Mouse (Mus musculus): ENCODE data around the gene Smyd3. TPM values are rescaled to one million over a fixed set of nuclear protein-coding genes. Genes with fewer than 3 reads are reported as not detected.

Gene Smyd3
- polyA plus RNA-seq, 1 experiment from 2014 or later: 36.2 TPM

DNA sequence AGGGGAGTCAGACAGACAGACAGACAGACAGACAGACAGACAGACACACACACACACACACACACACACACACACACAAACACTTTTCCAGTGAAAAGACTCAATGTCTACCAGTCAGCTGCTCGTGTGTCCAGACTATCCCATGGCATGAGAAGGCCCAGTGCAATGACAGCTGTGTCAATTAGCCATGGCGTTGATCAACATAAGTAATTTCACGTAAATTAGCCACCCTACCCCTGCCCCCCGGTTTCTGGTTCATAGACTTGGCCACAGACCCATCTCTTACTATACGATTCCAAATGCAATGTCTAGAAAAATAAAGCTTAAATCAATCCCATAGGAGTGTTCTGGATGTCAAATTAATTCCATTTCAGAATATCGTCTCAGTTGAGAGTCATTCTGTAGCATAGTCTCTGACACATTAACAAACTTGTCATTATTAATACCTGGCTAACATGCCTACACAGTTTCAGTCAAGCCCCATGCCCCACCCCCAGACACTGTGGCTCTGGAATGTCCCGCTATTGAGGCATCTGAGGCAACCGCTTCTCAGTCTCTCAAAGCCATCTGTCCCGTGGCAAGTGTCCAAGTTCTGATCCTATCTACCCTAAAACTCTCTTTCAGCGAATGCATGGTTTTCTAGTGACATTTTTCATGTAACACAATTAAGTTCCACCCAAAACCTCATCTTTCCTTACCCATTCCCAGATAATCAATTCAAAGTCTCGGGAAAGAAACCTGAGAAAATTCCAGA, 395.2 kb downstream of the Smyd3 start:
- DNase-seq (ENCODE audit: low spot score): no peak

DNA sequence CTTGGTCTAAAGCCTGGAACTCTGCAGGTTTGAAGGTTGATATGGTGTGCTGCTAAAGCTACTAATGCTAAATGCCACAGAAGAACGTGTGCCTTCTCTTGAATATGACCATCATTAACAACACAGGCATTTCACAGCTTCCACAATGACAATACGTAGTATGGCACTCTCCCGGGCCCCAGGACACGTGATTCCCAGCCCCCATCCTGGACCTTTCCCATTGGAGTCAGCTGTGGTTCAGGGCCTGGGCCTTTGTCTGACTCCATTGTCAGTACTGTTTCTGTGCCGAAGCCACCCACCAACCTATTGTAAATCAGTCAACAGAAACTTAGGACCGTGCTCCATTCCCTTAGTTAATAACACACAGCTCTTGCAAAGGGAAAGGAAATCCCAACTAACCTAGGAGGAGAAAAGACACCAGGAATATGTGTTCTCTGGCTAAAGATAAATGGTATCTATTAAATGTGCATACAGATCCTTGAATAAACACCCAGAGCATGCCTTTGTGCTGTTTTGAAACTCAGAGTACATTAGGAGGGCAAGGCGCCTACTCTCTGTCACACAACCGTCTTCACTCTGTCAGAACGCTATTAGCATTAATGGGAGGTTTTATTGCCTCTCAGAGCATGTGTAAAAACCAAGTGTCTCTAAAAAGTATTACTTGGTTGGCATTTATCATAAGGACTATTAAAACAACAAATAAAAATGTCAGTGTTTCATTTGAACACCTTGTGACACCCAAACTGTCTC, 397.4 kb downstream of the Smyd3 start:
- no peak for DNase-seq (ENCODE audit: low spot score)

DNA sequence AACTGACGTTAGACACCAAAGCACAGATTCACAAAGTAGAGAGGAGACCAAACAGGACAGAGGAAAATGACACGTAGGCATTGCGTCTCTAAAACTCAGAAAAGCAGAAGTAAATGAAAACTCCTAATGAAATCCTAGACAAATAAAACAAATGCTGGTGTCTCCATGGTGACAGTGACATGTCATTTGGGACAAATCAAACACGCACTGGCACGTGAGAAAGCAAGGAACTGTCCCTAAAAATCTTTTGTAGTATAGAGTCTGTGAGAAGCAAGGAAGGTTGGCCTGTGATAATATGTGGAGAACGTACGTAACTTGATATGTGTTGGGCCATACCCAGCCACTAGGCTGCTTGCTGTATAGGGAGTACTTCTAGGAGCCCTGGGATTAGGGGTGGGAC, 399.2 kb downstream of the Smyd3 start:
- DNase-seq (ENCODE audit: low spot score): no peak

DNA sequence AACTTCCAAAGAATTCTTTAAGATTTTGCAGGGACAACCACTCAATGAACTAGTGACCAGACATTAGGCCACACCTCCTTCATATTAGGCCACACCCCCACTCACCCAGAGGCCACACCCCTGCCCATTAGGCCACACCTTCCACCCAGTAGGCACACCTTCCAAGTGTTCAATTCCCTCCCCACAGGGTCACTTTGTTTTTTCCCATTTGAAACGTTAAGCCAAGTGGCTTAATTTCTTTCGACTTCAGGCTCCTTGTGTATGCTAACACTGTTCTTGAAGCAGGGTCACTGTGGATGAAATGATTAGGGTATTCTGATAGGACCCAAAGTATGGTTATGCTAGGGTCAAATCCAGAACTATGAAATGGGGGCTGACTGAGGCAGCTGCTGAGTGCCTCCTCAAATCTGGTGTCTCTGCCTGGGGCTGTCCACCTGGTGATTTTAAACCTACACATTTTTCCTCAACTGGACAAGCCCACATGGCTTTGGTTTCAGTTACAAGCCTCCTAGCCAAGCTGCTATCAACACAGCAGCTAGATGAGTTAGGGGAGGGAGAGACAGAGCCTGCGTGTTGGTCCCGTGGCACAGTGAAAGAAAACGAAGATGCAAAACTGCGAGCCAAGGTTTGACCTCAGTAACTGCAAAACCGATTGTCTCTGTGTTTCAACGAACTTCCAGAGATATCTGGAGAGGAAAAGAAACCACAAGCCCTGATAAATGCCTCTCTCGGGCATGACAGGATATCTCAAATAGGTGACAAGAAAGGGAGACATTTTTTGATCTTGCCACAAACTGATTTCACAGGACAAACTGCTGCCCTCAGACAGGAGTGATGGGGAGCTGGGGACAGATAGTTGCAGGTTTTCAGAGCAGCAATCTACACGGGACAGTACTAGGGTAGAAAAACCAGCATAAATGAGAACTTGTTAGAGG, 400.8 kb downstream of the Smyd3 start:
- no peak for DNase-seq (ENCODE audit: low spot score)

DNA sequence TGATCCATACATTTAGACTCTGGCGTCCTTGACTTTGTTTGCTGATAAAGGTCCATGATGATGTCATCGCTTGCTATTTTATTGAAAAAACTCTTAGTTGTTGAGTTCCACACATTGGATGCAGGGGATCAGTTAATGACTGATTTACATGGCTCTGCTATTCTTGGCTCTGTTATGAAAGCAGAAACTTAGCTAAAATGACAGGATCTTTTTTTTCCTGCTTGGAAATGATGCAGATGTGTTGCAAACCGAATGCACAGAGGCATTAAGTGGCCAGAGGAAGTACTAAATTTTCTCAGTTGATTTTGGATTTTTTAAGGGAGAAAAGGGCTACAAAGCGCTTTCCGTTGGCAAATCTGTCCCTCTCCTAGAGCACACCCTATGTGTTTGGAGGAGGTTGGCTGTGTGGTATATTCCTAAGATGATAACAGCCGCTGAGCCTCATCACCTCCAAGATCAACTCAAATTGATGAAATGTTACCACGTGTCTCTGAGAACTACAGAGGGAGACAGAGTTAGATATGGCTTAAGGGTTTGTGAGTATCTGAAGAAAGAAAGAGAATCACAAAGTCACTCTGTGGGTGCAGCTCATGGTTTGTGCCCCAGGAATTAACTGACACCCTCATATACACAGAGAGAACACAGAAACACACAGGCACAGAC, 402.9 kb downstream of the Smyd3 start:
- DNase-seq (ENCODE audit: low spot score): no peak

DNA sequence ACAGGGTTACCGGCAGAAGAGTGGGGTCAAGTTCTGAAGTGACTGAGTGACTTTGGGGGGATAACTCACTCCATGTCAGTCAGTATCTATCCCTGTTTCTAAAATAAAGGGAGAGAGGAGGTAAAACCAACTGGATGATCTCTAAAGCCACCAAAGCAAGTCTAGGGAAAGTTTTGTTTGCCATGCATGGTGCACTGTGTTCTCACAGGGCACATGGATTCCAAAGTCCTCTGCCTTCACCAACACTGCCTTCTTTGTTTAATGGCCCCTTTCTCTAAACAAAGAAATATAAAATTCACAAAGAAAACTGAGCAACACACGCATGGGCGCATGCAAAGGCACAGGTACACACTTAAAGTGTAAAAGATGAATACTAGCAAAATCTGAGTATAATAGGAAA, 403.5 kb downstream of the Smyd3 start:
- DNase-seq (ENCODE audit: low spot score): no peak

DNA sequence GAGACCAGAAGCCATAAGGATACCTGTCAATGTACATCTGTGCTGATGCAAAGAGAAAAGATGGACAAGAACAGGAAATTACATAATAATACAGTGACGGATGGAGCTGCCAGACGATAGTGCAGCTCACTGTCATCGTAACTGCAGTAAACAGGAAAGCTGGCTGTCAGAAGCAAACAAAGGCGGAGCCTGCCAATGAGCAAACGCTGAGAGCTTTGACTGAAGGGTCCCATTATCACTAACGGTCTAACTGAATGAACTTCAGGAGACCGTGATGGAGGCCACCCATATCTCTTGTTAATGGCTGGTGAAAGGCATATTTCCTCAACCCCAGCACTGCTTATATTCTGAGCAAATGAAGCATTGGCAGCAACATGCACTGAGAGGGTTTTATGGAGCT, 409.1 kb downstream of the Smyd3 start:
- no peak for DNase-seq (ENCODE audit: low spot score)

DNA sequence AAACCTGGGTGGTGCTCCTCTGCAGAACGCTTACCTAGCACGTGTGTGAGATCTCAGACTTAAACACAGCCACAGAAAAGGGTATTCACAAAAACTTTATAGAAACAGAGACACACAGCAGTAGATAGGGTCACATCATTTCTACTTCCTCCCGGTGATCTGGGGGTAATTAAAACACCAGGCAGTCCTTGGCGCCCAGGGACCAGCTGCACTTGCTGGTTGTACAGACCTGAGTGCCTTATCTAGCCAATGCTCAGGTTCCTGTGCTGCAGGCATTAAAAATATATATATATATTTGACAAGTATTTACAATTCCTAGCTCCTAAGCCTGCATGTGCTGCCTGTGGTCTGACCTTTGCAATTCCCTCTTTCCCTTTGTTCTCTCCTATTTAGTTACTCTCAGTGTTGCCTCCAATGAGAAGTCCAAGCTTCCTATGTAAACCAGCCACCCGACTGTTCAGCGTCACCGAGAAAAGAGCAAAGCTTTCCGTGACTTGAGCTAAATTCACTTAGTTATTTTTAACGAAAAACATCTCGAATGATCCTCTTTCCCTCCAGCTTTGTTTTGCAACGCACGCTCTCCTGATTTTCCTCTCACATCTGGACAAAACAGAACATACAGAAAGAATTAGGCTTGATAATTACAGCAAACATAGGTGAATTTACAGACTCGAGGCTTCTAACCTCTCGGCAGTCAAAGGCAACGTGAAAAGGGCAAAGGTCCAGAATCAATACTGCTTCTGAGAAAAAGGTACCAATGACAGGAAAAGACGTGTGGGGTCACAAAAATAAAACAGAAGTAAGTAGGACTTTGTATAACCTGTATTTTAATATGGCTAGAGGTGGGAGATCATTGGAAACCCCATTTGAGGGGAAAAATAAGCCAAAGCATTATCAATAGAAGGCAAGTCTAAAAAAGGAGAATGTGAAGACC, 409.8 kb downstream of the Smyd3 start:
- no peak for DNase-seq (ENCODE audit: low spot score)

DNA sequence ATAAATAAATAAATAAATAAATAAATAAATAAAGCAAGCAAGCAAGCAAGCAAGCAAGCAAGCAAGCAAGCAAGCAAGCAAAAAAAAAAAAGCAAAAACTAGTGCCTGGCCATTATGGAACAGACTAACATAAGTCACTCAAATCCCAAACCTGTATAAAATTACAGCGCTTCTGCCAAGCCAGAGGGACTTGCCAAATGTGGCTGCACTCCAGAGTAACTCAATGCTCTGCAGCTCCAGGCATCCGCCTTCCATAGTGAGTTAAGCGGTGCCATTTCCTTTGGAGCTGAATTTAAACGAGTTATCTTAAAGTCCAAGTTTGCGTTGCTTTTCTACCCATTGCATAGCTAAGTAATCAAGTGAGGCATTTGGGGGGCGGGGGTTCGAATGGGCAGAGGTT, 410.6 kb downstream of the Smyd3 start:
- DNase-seq (ENCODE audit: low spot score): no peak

DNA sequence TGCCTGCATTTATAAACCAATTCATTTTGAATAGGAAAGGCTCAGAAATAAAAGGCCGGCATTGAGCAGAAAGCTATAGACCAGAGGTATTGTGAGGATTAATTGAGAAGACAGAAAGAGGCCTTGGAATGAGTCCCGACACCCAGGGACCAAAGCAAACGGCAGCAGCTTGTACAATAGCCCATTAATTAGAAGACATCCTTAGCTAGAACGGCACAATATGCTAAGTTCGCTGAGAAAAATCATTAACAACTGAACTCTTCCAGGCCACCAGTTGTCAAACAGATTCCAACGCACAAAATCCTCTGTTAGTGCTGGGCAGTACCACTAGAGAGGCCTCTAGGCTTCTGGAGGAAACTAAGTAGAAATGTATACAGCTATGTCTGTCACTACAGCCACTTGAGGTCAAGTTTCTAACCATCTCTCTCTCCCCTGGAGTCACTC, 411.1 kb downstream of the Smyd3 start:
- DNase-seq (ENCODE audit: low spot score): no peak

DNA sequence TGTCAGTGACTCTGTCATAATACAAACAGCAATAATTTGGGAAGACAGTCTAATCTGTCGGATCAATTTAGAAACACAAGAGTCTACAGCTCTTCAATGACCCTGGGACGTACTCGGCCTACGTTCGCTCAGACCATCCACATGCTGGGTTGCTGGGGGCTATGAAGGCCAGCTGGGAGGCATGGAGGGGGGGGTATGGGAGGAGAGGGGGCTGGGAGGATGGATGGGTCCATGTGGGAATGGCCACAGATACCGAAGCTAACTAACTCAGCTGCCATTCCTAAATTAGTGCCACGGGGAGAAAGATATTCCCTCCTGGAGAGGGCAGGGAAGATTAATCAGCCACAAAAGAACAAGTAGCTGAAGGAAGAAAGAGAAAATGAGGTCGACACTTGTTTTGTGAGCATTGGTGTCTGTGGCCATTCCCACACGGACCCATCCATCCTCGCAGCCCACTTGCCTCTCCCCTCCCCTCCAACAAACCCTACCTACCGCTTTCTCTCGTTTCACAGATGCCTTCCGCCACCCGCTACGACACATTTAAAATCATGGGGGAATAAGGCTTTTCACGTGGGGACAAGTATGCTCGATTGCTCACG, 411.6 kb downstream of the Smyd3 start:
- no peak for DNase-seq (ENCODE audit: low spot score)

DNA sequence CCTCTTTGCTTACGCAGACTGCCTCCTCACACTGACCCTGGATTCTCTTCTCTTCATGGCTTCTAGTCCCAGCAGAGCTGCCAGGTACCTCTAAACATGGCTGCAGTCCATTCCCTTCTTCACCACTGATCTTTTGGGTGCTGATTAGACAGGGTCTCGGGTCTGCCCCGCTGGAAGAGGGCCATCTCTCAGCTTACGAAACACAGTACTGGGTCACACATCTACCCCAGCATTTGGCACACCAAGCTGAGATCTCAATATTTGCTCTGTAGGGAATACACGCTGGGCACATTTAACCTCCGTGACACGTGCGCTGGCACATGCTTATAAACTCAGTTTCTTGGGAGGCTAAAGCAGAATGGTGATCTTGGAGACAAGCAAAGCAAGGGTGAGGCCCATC, 413.4 kb downstream of the Smyd3 start:
- no peak for DNase-seq (ENCODE audit: low spot score)

DNA sequence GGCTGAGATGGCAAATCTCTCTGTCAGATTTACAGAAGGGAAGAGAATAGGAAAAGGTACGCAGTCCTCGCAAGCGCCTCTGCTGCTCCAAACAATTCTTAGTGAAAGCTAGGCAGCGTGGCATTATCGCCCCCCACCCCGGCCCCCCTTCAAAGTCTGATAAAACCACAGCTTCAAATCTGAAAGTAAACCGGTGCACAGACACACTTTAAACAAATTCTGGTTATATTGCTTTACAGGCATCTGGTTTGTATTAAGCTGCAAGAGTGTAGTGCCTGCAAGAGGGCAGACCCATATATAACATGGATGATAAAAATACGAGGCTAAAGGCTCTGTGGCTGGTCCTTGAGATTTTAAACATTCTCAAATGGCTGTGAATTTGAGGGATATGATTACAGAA, 420.8 kb downstream of the Smyd3 start:
- DNase-seq (ENCODE audit: low spot score): no peak

DNA sequence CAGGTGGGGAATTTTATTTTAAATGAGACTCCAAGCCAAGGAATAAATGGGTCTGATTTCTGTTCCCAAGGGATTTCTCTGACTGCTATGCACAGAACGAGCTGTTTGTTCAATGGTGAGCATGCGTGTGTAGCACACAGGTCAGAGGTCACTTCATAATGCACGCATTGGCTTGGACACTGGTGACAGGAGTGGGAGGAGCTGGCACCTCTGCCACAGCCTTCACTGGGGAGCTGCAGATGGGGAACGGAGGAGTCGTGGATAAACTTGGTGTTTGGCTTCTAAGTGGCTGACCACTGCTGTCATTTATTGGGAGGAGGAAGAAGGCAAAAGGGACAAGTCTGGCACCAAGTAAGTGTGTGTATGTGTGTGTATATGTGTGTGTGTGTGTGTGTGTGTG, 421.5 kb downstream of the Smyd3 start:
- no peak for DNase-seq (ENCODE audit: low spot score)

DNA sequence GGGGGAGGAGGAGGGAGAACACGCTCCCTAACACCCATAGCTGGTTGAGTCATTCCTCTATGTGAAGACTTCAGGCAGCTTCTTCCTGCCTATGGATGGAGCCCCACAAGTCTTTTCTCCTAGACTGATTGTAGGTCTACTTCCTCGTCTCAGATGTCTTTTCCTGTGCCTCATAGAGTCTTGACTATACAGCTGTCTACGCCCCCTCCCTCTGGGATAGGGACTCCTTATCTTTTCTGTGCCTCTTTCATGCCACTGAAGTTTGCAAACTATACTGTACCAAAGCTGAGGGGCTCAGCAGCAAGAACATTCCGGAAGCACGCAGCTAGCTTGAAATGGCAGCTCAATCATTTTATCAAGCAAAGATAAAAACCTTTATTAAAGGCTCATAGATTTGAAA, 428.7 kb downstream of the Smyd3 start:
- DNase-seq (ENCODE audit: low spot score): no peak

DNA sequence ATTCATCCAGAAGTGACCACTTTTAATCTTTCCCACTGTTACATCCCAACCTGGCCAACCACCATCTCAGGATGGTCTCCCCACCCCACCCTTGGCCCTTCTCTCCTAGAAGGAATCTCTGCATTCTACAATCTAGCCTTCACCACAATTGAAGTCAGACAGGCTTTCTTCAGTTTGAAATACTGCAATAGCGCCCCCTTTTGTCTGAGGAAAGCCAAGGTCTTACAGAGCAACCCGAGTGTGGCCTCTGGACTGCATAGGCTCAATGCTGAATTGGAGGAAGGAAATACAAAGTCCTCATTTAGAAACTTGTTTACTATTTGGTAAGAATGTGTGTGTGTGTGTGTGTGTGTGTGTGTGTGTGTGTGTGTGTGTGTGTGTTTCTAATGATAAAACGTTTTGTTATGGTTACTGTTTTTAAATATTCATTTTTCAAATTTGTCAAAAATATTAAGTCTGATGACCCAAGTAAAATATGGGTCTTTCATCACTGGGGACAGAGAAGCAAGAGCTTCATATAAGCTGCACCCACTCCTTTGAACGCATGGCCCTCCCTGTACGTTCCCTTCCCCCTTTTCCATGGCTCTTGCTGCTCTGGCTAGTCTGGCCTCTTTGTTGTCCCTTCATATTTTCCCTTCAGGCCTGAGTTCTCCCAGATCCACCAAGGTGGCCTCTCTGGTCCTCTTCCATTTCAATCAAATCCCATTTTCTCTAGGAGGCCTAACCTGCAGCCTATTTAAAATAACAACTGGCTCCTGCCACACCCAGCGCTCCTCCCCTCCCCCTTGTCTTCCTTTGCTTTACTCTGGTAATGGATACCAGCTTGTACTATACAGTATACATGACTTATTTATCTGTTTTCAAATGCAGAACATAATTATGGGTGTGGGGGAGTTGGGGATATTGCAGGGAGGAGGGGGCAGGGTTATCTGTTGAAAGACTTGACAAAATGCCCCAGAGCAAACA, 430.5 kb downstream of the Smyd3 start:
- DNase-seq (ENCODE audit: low spot score): no peak

DNA sequence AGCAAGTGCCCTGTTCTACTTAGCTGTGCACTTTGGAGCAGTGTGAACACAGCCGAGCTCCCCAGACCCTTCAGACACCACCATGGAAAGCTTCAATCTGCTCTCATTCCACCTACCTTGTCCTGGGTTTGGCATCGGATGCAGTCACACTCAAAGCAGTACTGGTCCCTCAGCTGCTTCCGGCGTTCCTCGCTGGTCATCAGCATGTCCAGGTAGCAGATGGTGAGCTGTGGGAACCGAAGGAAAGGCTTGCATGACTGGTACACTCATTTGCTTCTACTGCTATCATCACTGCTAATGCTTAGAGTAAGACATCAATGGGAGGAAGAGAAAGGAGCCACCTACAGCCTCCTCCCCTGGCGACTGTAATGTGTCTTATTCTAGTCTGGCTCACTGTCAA, 431.6 kb downstream of the Smyd3 start:
- DNase-seq (ENCODE audit: low spot score): no peak

DNA sequence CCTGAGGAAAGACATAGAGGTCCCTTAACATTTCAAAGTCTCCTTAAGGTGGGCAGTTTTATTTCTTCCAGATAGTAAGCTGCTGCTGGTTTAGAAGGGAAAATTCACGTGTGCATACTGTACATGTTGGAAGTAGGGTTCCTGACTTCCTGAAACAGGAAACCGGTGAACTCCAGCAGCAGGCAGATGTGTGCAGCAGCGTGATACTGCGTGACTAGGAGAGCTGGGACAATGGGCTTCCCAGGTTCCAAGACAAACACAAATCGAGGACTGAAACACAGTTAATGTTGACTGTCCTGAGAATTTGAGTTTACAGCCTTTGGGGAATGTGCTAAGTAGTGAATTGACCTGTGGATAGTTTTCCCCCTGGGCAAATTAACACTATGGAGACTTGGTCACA, 434.7 kb downstream of the Smyd3 start:
- DNase-seq (ENCODE audit: low spot score): no peak

DNA sequence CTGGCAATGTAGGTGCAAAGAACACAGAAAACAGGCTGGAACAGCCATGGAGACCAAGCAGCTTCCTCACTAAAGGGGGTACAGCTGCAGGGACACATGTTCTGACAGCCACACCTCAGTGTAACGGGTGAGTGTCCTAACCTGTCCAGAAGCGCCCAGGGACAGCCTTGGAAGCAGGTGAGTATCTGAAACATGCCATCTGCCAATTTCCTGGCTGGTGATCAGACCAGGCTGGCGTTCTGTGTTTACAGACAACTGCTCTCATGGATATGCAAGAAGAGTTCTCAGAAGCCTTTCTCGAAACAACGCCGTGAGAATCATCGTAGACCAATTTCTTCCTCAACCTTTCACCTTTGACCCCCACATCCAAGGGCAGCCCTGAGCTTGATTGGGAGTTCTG, 444.0 kb downstream of the Smyd3 start:
- no peak for DNase-seq (ENCODE audit: low spot score)

Measured in thymus, postnatal 0 days (tissue).